Mouse (Mus musculus) common myeloid progenitor, adult 5-6 weeks (primary cell): ENCODE measurements around the gene Klhdc9. TPM values are rescaled to one million over a fixed set of nuclear protein-coding genes. Genes with fewer than 3 reads are reported as not detected.
"Not testable (repeated sequence)": the region's sequence is repeated elsewhere in the genome, so short reads cannot be mapped to it uniquely, and the experiment has no call there.

Experiments used
- ATAC-seq: replicated peaks from 2 replicates; pipeline ENCODE4 v1.8.0; 2016; ENCODE audit warnings: low read depth, mild to moderate bottlenecking, moderate TSS enrichment, inconsistent platforms; ENCODE audit not compliant: poor library complexity, severe bottlenecking
- total RNA-seq: library from RNA; stranded (forward); fragments of 200-1000, 187-1606 nt; gene quantifications from 2 replicates; pipeline ENCODE4 v1.2.3, GENCODE M21; 2017

Klhdc9 gene
- total RNA-seq, 1 experiment from 2014 or later = 3.9 TPM

GRCm38 (mm10) chr1:171360253-171360652, 345 bp downstream of the Klhdc9 start:
- ATAC-seq = peak; percentile 7; the same call in 1 of the 2 replicates

- 0 out of 2 replicates have a peak, but pooled peaks have one; percentile 20 for ATAC-seq
These were observed 2.2 kb downstream of the Klhdc9 start for GRCm38 (mm10) chr1:171358421-171358820.

- no peak for ATAC-seq
These were observed 3.8 kb downstream of the Klhdc9 start for GRCm38 (mm10) chr1:171356814-171357213.

- ATAC-seq = no peak
These were observed 4.7 kb downstream of the Klhdc9 start for GRCm38 (mm10) chr1:171355812-171356340.

GRCm38 (mm10) chr1:171349210-171349609, 11.4 kb downstream of the Klhdc9 start:
- ATAC-seq = no peak

GRCm38 (mm10) chr1:171348665-171349064, 11.9 kb downstream of the Klhdc9 start:
- ATAC-seq = no peak

- peak; percentile 7 for ATAC-seq
These were observed 14.5 kb downstream of the Klhdc9 start for GRCm38 (mm10) chr1:171346095-171346450.

- ATAC-seq = peak; percentile 98
These were observed 15.1 kb downstream of the Klhdc9 start, which contains the start of the genes Nit1 and Pfdn2 for GRCm38 (mm10) chr1:171345225-171346094. TSS of gene Nit1 (minus strand) at chr1:171345646. TSS of gene Pfdn2 (plus strand) at chr1:171345670.

- no peak for ATAC-seq
These were observed 15.9 kb downstream of the Klhdc9 start for GRCm38 (mm10) chr1:171344715-171345114.

GRCm38 (mm10) chr1:171343922-171344677, 16.5 kb downstream of the Klhdc9 start:
- ATAC-seq = no peak

GRCm38 (mm10) chr1:171342262-171343207, 18.1 kb downstream of the Klhdc9 start:
- ATAC-seq = no peak

GRCm38 (mm10) chr1:171330216-171330560, 30.4 kb downstream of the Klhdc9 start:
- peak; percentile 13 for ATAC-seq

GRCm38 (mm10) chr1:171329433-171330215, 31.0 kb downstream of the Klhdc9 start:
- ATAC-seq = peak; percentile 31

GRCm38 (mm10) chr1:171328839-171329432, 31.7 kb downstream of the Klhdc9 start, which contains the start of gene Dedd:
TSS of gene Dedd (plus strand) at chr1:171329145.
- ATAC-seq = peak; percentile 88

- no peak for ATAC-seq
These were observed 32.4 kb downstream of the Klhdc9 start for GRCm38 (mm10) chr1:171328244-171328643.

GRCm38 (mm10) chr1:171326588-171326987, 34.0 kb downstream of the Klhdc9 start:
- not testable (repeated sequence) for ATAC-seq

GRCm38 (mm10) chr1:171325571-171325970, 35.0 kb downstream of the Klhdc9 start:
- ATAC-seq = no peak

GRCm38 (mm10) chr1:171322012-171322411, 38.6 kb downstream of the Klhdc9 start:
- ATAC-seq = 0 out of 2 replicates have a peak, but pooled peaks have one; percentile 38
